Mouse (Mus musculus): ENCODE data around the gene Hp1bp3. TPM values are rescaled to one million over a fixed set of nuclear protein-coding genes. Genes with fewer than 3 reads are reported as not detected.
A peak's percentile ranks its signal among the peaks of the same experiment; 100 is the strongest.

The Hp1bp3 gene
- polyA plus RNA-seq, 1 experiment, result 59.9 TPM

DNA sequence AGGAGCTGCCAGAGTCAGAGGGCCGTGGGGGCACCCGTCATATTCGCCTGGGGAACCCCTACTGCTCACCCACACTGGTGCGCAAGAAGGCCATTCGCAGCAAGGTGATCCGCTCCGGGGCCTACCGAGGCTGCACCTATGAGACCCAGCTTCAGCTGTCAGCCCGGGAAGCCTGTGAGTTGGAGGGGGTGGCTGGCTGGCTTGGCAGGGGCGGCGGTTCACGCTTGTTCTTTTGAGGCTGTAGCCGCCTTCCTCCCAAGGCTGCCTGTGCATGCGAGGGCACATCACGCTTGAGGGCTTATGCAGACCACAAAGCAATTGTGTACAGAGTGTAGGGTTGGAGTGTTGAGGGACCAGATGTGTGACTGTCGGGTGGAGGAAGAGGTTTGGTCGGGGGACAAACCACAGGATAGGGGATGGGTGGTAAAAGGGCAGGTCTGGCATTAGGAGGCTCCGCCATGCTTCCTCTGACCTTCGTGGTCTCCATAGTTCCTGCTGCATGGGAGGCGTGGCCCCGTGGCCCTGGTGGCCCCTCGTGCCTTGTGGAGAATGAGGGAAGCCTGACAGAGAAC is 41.1 kb downstream of the Hp1bp3 start:
- H3K4me1 ChIP-seq (ENCODE audit: control insufficient read depth, insufficient read depth, low read length), result peaks cover 6% of the 10 kb centered on the region
- H3K27me3 ChIP-seq (ENCODE audit: control insufficient read depth, insufficient read depth, low read length, poor library complexity, severe bottlenecking), result no peaks in the 10 kb centered on the region; the same call in 1 of the 2 replicates
- H3K36me3 ChIP-seq (ENCODE audit: control insufficient read depth, insufficient read depth, low read length, poor library complexity, severe bottlenecking), result no peaks in the 10 kb centered on the region
- no peak overlapping the region for H3K4me3 ChIP-seq (ENCODE audit: low read depth, low read length)
- no peak overlapping the region for H3K9ac ChIP-seq (ENCODE audit: low read depth, poor library complexity, severe bottlenecking)
- no peak overlapping the region for H3K27ac ChIP-seq (ENCODE audit: insufficient read depth, low read length)
- no peaks in the 10 kb centered on the region for H3K9me3 ChIP-seq (replicated peaks; ENCODE audit: control insufficient read depth, insufficient read depth, low read length, poor library complexity, severe bottlenecking)
- no peak for TF ChIP-seq POLR2A (IDR thresholded peaks at IDR 0.05; ENCODE audit: insufficient read depth, low read length)
- no peak for TF ChIP-seq EP300 (IDR thresholded peaks at IDR 0.05; ENCODE audit: insufficient read depth, low read depth, low read length)
- no peak for TF ChIP-seq CTCF (IDR thresholded peaks at IDR 0.05; ENCODE audit: low read depth, low read length)

DNA sequence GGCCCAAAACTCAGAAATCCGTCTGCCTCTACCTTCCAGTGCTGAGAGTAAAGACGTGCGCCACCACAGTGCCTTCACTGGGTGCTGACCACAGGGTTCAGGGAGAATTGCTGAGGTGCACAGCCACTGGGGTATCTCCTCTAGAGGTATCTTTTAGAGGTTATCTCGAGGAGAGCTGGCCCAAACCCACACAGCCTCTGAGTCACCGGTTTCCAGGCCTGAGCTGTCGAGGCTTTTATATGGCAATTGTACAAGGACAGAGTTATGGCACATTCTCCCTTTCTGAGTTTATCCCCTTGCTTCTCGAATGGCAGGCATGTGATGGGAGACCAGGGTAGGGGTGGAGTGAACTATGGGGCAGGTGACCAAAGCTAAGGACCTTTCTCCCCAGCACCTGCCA is 42.6 kb downstream of the Hp1bp3 start:
- Histone ChIP-seq H3K9ac (ENCODE audit: low read depth, poor library complexity, severe bottlenecking) (no peak overlapping the region), H3K36me3 (ENCODE audit: control insufficient read depth, insufficient read depth, low read length, poor library complexity, severe bottlenecking) (no peaks in the 10 kb centered on the region), H3K27ac (ENCODE audit: insufficient read depth, low read length) (no peak overlapping the region), H3K9me3 (replicated peaks; ENCODE audit: control insufficient read depth, insufficient read depth, low read length, poor library complexity, severe bottlenecking) (no peaks in the 10 kb centered on the region), H3K4me3 (ENCODE audit: low read depth, low read length) (no peak overlapping the region), H3K27me3 (ENCODE audit: control insufficient read depth, insufficient read depth, low read length, poor library complexity, severe bottlenecking) (no peaks in the 10 kb centered on the region; the same call in 1 of the 2 replicates), H3K4me1 (ENCODE audit: control insufficient read depth, insufficient read depth, low read length) (no peaks in the 10 kb centered on the region)
- no peak for TF ChIP-seq CTCF (IDR thresholded peaks at IDR 0.05; ENCODE audit: low read depth, low read length)
- TF ChIP-seq EP300 (IDR thresholded peaks at IDR 0.05; ENCODE audit: insufficient read depth, low read depth, low read length), result no peak
- TF ChIP-seq POLR2A (IDR thresholded peaks at IDR 0.05; ENCODE audit: insufficient read depth, low read length), result no peak

DNA sequence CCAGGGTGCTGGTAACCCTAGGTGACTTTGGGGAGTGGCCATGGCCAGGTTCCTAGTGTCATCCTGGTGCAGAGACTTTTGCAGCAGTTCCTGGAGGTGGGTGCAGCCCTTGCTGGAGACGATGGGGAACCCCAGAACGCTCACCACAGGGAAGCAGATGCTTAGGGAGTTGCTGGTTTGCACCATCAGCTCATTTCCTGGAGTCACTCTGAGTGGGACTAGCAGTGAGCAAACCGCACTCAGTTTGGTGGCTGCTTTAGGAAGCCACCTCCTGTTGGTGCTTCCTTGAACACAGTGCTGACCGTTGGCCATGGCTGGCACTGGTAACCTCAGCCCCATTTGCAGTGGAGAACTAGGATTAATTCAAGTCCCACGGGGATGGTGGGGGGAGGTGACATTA is 43.4 kb downstream of the Hp1bp3 start:
- TF ChIP-seq POLR2A (IDR thresholded peaks at IDR 0.05; ENCODE audit: insufficient read depth, low read length), result no peak
- no peak for TF ChIP-seq EP300 (IDR thresholded peaks at IDR 0.05; ENCODE audit: insufficient read depth, low read depth, low read length)
- no peak for TF ChIP-seq CTCF (IDR thresholded peaks at IDR 0.05; ENCODE audit: low read depth, low read length)
- Histone ChIP-seq H3K9ac (ENCODE audit: low read depth, poor library complexity, severe bottlenecking) (no peak overlapping the region), H3K4me3 (ENCODE audit: low read depth, low read length) (no peak overlapping the region), H3K4me1 (ENCODE audit: control insufficient read depth, insufficient read depth, low read length) (no peaks in the 10 kb centered on the region), H3K9me3 (replicated peaks; ENCODE audit: control insufficient read depth, insufficient read depth, low read length, poor library complexity, severe bottlenecking) (no peaks in the 10 kb centered on the region), H3K27me3 (ENCODE audit: control insufficient read depth, insufficient read depth, low read length, poor library complexity, severe bottlenecking) (no peaks in the 10 kb centered on the region; the same call in 1 of the 2 replicates), H3K36me3 (ENCODE audit: control insufficient read depth, insufficient read depth, low read length, poor library complexity, severe bottlenecking) (no peaks in the 10 kb centered on the region), H3K27ac (ENCODE audit: insufficient read depth, low read length) (no peak overlapping the region)

DNA sequence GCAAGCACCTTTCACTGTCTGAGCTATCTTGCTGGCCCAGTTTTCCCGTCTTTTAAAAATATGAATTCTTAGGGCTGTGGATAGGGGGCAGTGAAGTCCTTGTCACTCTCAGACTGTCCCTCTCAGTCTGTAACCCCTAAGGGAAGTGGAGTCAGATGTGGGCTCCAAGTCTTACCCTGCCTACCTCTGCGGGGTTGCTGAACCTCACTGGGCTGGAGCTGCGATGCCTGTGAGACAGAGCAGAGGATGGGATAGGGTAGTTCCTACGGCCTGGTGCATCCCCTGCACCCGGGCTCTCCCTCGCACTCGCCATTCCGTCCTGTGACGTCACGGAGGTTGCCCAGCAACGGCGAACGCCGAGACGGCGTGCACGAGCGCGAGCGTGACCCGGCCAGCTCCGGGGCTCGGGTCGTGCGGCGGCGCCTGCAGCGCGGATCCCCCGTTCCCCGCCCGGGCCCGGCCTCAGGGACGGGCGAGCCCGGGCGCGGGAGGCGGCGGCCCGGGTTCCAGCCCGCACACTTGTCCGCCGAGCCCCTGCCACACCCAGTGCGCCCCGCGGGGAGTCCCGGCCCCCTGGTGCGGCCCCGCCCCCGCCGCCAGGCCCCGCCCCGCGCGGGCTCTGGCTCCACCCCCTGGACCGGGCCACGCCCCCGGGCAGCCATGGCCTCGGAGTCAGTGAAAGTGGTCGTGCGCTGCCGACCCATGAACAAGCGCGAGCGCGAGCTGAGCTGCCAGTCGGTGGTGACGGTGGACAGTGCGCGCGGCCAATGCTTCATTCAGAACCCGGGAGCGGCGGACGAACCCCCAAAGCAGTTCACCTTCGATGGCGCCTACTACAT is 46.0 kb downstream of the Hp1bp3 start:
- no peaks in the 10 kb centered on the region; the same call in 1 of the 2 replicates for H3K27me3 ChIP-seq (ENCODE audit: control insufficient read depth, insufficient read depth, low read length, poor library complexity, severe bottlenecking)
- no peaks in the 10 kb centered on the region for H3K9me3 ChIP-seq (replicated peaks; ENCODE audit: control insufficient read depth, insufficient read depth, low read length, poor library complexity, severe bottlenecking)
- no peaks in the 10 kb centered on the region for H3K36me3 ChIP-seq (ENCODE audit: control insufficient read depth, insufficient read depth, low read length, poor library complexity, severe bottlenecking)
- peak overlapping the region; percentile 32 for H3K9ac ChIP-seq (ENCODE audit: low read depth, poor library complexity, severe bottlenecking)
- TF ChIP-seq EP300 (IDR thresholded peaks at IDR 0.05; ENCODE audit: insufficient read depth, low read depth, low read length) (no peak), CTCF (IDR thresholded peaks at IDR 0.05; ENCODE audit: low read depth, low read length) (no peak), POLR2A (IDR thresholded peaks at IDR 0.05; ENCODE audit: insufficient read depth, low read length) (no peak)
- no peak overlapping the region for H3K27ac ChIP-seq (ENCODE audit: insufficient read depth, low read length)
- peak overlapping the region; percentile 78 for H3K4me3 ChIP-seq (ENCODE audit: low read depth, low read length)
- H3K4me1 ChIP-seq (ENCODE audit: control insufficient read depth, insufficient read depth, low read length), result no peaks in the 10 kb centered on the region

DNA sequence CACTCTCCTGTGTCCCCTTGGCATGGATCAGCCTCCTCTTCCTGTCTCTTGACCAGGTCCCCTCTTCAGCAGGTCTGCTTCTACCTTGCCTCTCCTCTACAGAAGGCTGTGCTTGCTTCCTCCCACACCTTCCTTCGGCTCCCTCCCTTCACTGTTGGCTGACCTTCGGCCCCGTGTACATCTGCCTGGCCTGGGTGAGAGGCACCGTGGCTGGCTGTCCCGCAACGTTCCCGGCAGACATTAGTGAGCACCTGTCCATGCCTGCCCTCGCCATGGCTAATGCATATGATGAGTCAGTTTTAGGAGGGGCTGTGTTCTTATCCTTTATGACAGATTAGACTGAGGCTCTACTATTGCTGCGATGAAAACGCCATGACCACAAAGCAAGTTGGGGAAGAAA is 51.8 kb downstream of the Hp1bp3 start:
- Histone ChIP-seq H3K4me3 (ENCODE audit: low read depth, low read length) (no peak overlapping the region), H3K36me3 (ENCODE audit: control insufficient read depth, insufficient read depth, low read length, poor library complexity, severe bottlenecking) (no peaks in the 10 kb centered on the region), H3K9me3 (replicated peaks; ENCODE audit: control insufficient read depth, insufficient read depth, low read length, poor library complexity, severe bottlenecking) (no peaks in the 10 kb centered on the region), H3K27me3 (ENCODE audit: control insufficient read depth, insufficient read depth, low read length, poor library complexity, severe bottlenecking) (no peaks in the 10 kb centered on the region), H3K4me1 (ENCODE audit: control insufficient read depth, insufficient read depth, low read length) (no peaks in the 10 kb centered on the region), H3K27ac (ENCODE audit: insufficient read depth, low read length) (no peak overlapping the region), H3K9ac (ENCODE audit: low read depth, poor library complexity, severe bottlenecking) (no peak overlapping the region)
- TF ChIP-seq CTCF (IDR thresholded peaks at IDR 0.05; ENCODE audit: low read depth, low read length), result no peak

Data from ES-Bruce4 (cell line).